Mouse (Mus musculus) R1 (cell line): ENCODE data around the gene Ckap2l.

Experiments used
- DNase-seq: peaks from one replicate; pipeline ENCODE4 v3.0.0-alpha.2; 2018; ENCODE audit warnings: low read depth, low spot score

Gene Ckap2l

DNA sequence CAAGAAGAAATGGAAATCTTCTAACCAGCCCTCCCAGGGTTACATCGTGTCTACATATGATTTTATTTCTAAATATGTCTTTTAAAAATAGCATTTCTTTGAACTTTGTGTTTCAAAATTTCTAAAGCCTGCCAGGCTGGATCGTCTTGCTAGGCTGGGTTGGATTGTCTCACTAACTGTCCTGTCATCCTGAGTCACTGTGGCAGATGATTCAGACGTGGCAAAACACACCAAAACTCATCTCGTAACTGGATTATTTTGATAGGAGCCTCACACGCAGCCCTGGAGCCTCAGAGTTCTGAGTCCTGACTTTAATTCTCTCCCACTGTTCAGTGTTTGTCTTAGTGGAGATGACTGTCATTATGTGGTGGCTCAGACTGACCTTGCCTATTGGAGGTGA is 33.9 kb downstream of the Ckap2l start:
- no peak for DNase-seq

DNA sequence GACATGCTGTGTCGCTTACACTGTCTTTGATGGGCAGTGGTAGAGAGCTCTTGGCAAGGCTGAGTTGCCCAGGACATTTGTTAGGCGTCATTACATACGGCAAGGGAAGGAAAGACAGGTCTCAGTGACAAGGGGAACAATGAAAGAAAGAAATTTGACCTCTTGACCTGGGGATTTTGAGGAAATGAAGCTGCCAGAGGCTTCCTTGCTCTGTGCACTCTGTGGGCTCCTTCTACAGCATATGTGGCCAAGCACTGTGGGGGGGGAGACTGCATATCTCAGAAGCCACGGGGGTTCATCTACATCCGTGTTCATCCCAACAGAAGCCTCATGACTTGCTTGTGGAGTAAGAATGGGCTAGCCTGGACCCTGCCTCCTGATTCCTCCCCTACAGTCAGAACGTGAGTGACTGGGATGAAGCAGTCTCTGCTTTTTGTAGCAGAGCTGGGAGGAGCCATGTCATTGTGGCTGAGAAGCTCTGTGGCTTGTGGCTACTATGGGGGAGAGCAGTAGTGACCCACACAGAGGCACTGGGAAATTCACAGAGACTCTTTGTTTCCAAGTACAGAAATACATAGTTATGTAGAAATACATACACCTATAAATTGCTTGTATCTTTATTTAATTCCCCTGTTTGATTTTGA is 35.7 kb downstream of the Ckap2l start:
- DNase-seq = no peak

DNA sequence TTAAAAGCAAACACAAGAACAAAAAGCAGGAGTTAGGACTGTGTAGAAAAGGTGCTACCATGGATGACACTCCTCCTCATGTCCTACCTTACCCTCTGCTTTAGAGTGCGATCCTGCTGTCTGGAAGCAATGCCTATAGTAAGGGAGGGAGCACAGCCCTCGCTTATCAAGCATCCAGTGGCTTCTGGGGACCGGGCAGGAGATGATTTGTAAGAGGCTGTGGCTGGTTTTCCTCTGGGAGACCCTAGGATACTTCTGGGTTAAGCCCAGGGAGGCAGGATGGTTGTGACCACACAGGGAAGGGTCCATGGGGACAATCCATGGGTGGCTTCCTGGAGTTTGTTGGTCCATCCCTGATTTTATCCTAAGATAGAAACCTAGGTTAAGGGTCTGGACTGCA is 36.4 kb downstream of the Ckap2l start:
- no peak for DNase-seq

DNA sequence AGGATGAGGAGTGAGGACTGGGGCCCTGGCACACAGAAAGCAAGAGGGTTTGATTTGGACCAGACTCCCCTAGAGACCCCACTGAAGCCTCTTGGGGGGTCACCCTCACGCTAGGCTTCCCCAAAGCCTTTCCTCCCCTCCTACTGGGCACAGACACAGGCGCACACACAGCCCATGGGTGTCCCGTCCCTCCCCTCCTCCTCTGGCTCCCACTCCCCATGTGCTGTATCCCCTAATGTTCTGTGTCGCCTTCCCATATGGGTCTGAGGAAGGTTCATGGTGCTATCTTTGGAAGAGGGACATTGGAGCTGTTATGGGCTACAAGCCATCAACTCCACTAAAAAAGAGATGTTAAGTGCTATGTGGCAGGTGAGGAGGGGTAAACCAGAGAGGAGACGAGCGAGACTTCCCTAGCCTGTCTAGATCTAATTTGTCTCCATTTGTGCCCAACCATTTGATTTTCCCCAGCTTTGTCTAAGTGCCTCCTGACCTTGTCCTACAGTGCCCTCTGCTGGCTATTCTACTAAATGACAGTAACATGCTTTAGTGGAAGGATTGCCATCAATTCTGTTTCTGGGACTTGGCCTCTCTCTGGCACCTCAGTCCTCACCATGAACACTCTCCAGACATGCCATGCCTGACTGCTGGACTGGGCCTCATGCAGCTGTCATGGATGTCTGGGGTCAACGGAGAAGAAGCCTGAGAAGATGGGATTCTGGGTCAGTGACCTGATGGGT is 38.4 kb downstream of the Ckap2l start:
- peak; percentile 85 for DNase-seq

DNA sequence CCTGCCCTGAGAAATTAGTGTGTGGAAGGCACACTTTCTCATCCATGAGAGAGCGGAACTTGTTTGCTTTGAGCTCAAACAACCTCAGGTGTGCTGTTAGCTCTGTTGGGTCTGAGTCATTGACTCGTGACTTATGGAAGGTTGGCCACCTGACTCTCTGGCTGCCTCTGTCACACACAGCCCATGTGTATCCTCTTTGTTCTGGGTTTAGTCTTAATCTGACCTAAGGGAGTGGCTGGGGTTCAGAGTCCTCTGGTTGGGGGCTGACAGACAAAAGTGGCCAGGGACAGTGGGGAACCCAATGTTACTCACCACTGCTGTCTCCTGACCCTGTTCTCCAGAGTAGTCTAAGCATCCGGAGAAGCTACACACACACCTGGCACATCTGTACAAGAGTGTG is 39.0 kb downstream of the Ckap2l start:
- no peak for DNase-seq

DNA sequence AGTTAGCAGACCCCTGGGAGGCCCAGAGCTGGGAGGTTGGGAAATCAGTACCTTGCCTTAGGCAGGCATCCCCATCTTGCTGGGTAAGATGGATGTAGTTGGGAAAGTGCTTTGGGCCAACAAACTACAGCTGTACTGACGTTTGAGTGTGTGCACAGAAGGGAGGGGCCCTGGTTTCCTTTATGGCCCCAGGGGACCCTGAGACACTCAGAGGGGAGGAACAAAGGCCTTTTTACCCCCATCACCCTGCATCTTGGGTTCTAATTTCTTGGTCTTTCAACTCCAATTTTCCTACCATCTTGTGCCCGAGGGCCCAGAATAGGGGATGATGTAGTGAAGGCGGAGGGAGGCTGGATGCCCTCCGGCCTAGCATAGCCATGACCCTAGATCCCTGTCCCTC is 41.0 kb downstream of the Ckap2l start:
- DNase-seq = no peak

DNA sequence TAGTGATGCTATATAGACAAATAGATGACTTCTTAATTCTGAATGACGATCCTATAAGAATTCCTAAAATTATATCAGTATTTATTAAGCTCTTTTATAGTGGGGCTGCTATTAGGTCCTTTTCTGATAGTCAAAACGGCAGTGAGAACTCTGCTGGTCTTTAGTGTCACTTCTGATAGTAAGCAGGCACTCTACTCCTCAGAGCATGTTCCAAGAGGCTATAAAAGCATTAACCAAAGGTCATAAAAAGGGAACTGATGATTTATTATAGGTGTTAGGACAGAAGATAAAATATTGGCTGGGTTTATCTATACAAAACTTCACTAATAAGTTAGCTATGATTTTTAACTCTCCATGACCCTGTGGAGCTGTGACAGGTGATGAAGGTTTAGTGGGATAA is 42.9 kb downstream of the Ckap2l start:
- DNase-seq = no peak

DNA sequence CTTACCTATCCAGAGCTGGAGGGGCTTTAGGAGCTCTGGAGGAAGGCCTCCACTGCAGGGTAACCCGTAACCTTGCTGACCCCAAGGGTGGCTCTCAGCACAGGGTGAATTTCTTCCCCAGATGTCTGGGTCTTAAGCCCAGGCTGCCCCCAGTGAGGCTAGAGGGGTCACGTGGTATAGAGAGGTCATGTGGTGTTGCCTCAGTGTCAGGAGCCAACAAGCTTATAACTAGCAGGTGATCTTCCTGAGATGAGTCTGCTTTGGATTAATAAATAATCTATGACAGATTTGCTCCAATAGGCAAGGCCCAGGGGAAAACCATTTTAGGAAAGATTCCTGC is 43.4 kb downstream of the Ckap2l start:
- DNase-seq = peak; percentile 63

DNA sequence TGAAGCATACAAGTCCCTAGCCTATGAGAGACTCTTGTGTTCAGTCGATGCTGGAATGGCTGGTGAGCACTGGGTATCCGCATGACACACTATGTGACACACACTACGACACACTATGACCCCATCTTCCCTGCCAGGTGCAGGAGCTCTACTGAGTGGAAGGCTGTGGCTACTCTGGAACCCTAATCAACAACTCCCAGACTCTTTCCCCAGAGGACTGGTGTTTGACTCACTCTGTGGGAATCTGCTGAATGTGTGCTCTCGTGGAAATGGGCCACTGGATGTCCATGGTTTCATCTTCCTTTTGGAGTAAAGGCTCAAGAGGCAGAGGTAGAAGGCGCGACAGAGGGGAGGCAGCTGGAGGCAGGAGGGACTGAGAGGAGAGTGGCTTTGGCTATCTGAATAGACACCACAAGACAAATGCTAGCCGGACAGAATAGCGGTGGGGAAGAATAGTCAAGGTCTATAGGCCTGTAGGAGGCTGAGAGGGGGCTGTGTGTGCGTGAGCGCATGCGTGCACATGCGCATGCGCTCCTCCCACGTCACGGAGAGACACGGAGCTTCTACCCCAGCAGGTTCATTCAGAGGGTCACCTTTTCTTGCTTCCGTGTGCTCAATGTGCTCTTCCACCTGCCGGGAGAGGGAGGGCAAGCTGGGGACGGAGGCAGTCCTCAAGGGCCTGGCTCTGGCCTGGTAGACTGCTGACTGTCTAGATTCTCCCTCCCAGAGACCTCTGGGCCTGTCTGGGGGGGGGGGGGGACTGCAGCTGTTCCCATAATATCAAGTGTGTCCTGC is 44.0 kb downstream of the Ckap2l start:
- peak; percentile 87 for DNase-seq

DNA sequence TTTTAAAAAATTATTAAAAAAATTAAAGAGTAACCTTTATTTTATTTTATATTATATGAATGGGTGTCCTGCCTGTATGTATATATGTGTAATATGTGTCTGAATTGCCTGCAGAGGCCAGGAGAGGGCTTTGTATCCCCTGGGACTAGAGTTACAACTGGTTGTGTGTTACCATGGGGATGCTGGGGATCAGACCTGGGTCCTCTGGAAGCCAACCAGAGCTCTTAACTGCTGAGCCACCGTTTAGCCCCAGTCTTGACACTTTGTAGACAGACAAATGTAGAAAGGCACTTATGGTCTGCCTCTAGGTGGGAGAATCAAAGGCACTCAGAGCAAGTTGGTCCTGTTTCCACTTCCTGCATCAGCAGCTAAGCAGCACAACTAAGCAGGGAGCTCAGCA is 47.7 kb downstream of the Ckap2l start:
- DNase-seq = peak; percentile 32

DNA sequence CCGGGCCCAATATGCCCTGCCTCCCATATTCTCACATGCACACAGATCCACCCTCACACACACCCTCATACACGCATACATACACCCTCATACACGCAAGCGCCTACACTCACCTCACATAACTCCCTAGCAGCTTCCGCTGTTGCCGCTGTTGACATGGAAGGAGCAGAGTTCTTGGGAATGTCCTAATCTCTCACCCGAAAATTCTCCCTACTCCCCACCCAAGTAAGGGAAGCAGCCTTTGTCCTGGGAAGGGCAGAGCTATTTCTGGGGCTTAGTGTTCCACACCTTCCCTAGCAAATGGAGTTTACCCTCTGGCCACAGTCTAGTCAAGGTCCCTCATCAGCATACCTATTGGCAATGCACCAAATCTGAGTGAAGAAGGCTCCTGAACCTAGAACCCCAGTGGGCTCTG is 49.3 kb downstream of the Ckap2l start:
- DNase-seq = peak; percentile 87

DNA sequence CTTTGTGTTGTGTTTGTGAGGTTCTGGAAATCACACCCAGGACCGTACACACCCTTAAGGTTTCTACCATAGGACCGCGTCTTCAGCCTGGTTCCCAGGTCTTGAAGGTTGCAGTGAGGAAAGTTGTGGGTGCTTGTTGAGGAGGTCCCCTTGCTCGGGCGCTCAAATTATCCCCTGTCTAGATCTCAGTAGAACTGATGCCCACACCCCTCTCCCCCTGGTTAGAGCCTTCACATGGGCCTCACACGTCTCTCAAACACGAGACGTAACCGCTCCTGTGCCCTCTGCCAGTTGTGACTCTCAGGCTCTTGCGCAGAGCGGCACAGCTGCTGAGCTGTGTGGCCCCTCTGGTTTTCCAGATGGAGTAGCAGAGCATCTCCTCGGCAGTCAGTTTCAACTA is 50.1 kb downstream of the Ckap2l start:
- peak; percentile 52 for DNase-seq

DNA sequence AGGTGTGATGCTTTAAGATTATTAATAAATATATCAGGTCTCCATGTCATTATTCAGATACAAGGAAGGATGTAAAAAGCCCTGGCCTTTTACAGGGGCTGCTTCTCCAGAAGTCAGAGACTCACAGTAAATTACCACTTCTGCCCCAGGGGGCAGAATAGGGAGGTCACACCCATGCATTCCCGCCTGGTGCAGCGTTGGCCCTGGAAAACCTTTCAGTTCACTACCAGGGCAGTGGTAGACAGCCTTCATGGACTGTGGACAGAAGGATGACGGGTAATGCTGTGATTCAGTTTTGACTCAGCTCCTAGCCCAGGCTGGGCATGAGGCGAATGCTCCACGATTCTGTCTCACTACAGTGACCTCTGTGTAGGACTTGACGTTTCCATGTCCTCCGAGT is 50.6 kb downstream of the Ckap2l start:
- DNase-seq = peak; percentile 82

DNA sequence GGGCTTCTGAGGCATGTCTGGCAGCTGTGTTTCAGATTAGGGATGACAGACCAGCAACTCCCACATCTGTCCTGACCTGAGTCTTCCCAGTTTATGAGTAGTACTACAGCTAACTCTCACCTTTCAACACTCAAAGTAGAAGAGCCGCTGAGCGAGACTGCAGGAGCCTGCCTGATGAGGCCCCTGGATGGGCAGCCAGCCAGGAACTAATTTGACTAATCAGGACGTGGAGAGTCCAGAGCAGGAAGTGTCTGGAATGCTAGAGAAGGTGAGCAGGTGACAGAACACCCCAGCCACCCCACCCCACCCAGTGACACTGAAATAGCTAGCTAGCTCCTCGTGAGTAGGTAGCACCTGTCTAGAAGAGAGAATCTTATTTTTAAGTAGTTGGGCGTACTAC is 51.4 kb downstream of the Ckap2l start:
- DNase-seq = peak; percentile 98

DNA sequence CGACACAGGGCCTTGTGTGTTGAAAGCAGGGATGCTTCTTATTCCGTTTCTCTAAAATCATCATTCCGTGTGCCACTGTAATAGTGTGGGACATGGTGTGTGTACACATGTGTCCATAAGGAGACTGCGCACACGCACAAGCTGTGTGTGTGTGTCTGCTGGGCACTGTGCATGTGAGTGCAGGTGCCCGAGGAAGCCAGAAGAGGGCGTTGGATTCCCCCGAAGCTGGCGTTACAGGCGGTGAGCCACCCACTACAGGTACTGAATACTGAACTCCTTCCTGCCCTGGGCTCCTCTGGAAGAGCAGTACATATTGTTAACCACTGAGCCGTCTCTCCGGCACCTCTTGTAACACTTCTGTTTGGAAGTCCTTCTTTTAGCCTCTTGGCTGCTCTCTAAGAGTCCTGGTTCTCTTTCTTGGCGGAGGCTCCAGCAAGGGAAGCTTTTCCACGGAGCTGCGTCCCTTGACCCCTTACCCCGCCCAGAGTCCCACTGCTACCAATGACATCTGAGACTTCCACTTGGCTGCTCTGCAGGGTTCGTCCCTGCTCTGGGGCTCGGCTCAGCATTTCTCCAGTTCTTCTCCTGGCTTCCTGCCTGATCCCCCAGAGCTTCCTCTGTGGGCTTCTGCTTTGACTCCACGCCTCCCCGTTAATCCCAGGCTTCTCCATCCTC is 52.4 kb downstream of the Ckap2l start:
- DNase-seq = peak; percentile 91

DNA sequence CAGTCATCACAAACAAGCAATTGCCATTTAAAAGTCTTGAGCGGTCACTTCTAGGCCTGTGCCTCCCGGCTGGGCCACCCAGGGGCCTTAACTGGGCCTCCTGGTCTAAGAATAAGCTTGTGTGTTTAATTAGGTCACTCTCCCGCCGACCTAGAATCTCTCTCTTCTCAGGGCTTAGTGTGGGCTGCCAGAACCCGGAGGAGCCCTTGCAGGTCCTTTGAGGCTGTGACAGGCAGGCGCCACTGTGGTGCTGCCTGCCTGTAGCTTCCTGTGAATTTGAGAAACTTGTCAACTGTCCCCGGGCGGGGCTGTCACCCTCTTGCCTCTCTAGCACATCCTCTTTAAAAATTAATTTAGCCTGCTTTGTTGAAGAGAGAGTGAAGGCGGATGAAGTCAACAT is 53.2 kb downstream of the Ckap2l start:
- no peak for DNase-seq

DNA sequence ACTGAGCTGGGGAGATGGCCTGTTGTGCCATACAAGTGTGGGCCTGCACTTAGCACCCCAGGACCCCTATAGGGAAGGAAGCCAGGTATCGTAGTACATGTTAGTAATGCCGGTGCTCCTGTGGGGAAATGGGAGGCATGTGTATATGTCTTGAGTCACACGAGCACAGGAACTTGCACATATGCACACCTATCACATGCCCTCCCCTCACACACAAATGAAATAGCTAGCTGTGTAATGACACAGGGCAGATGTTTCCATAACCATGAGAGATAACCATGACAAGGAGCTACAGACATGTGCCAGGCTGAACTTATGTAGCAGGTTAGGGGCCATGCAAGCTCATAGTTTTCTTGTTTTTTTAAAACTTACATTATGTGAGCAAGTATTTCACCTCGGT is 54.0 kb downstream of the Ckap2l start:
- no peak for DNase-seq

DNA sequence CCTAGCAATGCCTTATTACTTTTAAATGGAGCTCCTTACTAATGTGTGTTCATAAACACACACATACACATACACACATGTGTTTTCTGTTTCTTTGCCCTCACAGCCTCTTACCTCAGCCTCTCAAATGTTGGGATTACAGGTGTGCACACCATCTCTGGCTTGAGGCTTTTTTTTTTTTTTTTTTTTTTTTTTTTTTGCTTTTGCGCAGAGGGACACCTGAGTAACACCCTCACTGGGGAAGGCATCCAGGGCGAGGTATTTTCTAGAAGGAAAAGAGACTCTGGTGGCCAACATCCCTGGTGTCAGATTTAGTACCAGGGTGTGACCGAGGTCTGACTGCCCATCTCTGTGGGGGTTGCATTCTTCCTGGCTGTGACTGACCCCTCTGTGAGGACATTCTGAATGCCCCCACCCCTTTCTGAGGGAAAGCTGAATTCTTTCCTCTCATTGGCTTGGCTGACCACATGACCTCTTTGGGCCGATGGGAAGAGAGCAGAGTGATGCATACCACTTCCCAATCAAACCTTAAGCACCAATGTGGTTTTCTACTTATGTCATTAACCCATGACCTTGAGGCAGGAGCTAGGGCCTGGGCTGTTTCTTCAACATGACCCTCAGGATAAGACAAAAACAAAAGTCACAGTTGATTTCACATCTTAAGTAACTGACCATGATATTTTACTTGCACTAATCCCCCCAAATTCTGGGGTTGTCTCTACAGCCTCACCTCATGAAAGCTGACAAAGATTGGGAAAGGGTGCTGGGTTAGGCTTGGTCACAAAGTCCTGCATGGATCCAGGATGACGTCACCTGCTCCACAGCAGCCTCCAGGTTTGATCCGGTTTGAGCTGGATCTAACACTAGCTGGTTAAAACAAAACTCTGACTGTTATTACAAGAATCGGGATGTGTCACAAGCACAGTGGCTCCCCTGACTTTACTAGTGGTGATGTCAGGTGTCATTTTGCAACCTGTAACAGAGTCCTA is 54.9 kb downstream of the Ckap2l start:
- DNase-seq = peak; percentile 74

DNA sequence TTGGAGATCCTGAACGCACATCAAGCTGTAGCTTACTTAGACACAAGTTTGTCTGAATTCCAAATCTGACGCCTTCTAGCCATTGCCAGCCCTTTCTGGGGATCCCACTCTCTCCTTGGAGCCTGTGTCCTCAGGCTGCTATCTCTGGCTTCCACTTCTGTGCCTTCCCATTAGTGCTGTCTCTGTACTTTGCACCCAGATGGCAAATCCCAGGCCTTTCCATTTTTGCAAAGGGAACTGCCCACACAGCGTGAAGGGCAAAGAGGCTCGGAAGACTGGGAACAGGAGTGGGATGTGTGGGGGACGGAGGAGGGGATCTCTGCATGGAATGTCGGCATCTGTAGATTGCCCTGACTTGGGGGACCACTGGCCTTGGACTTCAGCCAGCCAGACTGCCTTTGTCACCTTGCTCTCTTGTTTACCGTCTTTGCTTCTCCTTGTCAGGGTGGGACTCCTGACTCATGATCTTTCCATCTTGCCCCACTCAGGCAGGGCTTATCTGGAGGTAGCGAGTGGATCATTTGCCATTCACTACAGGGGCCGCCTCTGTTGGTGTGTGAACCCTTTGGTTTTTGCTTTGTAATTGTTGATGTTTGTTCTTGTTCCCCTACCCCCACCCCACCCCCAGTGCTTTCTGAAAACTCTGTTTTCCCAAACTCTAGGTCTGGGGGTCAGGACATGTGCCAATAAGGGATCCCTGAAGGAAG is 56.1 kb downstream of the Ckap2l start:
- peak; percentile 55 for DNase-seq

DNA sequence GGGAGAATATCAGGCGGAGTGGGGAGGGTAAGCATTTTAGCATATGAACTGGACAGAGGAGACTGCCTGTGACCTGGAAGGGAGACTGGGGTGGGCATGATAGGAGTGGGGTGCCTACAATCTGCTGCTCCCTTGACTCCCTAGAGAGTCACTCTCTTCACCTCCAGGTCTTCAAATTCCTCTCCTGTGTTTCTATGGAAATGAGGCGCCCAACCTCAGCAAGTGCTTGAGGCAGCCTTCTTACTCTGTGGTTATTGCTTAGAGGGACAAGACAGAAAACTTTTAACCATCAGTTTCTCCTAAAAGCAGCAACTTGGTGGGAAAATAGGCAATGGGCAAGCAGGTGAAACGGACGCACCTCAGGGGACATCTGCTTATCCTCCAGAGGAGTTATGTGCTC is 60.5 kb downstream of the Ckap2l start:
- peak; percentile 83 for DNase-seq
